Mouse (Mus musculus): ENCODE results near the gene Pbld2. TPM values are rescaled to one million over a fixed set of nuclear protein-coding genes. Genes with fewer than 3 reads are reported as not detected.

Gene Pbld2
- total RNA-seq (2021) = 1 to 10 TPM; 2.7 to 3.2 TPM
- long read RNA-seq, experiment 1, partial matches to known transcripts = 0 of 5 reads
- long read RNA-seq, experiment 1, other reads (novel, unspliced or antisense) = 5 of 5 reads
- long read RNA-seq, experiment 2, partial matches to known transcripts = 0 of 2 reads
- long read RNA-seq, experiment 2, other reads (novel, unspliced or antisense) = 2 of 2 reads

- DNase-seq = peak; percentile 97 to 98
- intact Hi-C loops (cut with DNase I) = no loop called here
Measured at GRCm38 (mm10) chr10:63023749-63024579, at the start of gene Pbld2, which contains the start of gene Hnrnph3. Gene Pbld2 (plus strand): TSS chr10:63024315. Gene Hnrnph3 (minus strand): TSS chr10:63024217.

GRCm38 (mm10) chr10:62979667-62980038 is 44.5 kb upstream of the Pbld2 start:
- intact Hi-C loops (cut with DNase I) = no loop called here
- DNase-seq = no peak

GRCm38 (mm10) chr10:62980039-62980954 is 43.8 kb upstream of the Pbld2 start, which contains the start of gene Rufy2:
Gene Rufy2 (plus strand): TSS chr10:62980223.
- intact Hi-C loops (cut with DNase I) = no loop called here
- peak; percentile 74 to 76 for DNase-seq

GRCm38 (mm10) chr10:62984072-62984471 is 40.0 kb upstream of the Pbld2 start:
- intact Hi-C loops (cut with DNase I) = no loop called here
- no peak for DNase-seq

- no peak for DNase-seq
- intact Hi-C loops (cut with DNase I) = no loop called here
Measured at GRCm38 (mm10) chr10:62984495-62984894, 39.6 kb upstream of the Pbld2 start.

- DNase-seq = no peak
- intact Hi-C loops (cut with DNase I) = no loop called here
Measured at GRCm38 (mm10) chr10:62987341-62987740, 36.8 kb upstream of the Pbld2 start.

- no peak for DNase-seq
- intact Hi-C loops (cut with DNase I) = no loop called here
Measured at GRCm38 (mm10) chr10:62990636-62991035, 33.5 kb upstream of the Pbld2 start.

- intact Hi-C loops (cut with DNase I) = no loop called here
- no peak for DNase-seq
Measured at GRCm38 (mm10) chr10:62993991-62994390, 30.1 kb upstream of the Pbld2 start.

- DNase-seq = no peak
- intact Hi-C loops (cut with DNase I) = loop anchor here (10.0 kb wide), 1 partner anchor 246 kb away; no protein-coding TSS in a partner anchor
Measured at GRCm38 (mm10) chr10:63000584-63000983, 23.5 kb upstream of the Pbld2 start.

GRCm38 (mm10) chr10:63003252-63003651 is 20.9 kb upstream of the Pbld2 start:
- intact Hi-C loops (cut with DNase I) = loop anchor here (10.0 kb wide), 1 partner anchor 248 kb away; no protein-coding TSS in a partner anchor
- peak in 1 of 2 experiments; percentile 6 for DNase-seq

GRCm38 (mm10) chr10:63004556-63004955 is 19.6 kb upstream of the Pbld2 start:
- DNase-seq = no peak
- intact Hi-C loops (cut with DNase I) = loop anchor here (10.0 kb wide), 1 partner anchor 250 kb away; no protein-coding TSS in a partner anchor

GRCm38 (mm10) chr10:63008193-63008592 is 15.9 kb upstream of the Pbld2 start:
- no peak for DNase-seq
- intact Hi-C loops (cut with DNase I) = loop anchor here (10.0 kb wide), 1 partner anchor 253 kb away; no protein-coding TSS in a partner anchor

- intact Hi-C loops (cut with DNase I) = no loop called here
- DNase-seq = no peak
Measured at GRCm38 (mm10) chr10:63010268-63010667, 13.8 kb upstream of the Pbld2 start.

GRCm38 (mm10) chr10:63011556-63011955 is 12.6 kb upstream of the Pbld2 start:
- intact Hi-C loops (cut with DNase I) = no loop called here
- no peak for DNase-seq

GRCm38 (mm10) chr10:63013476-63013875 is 10.6 kb upstream of the Pbld2 start:
- no peak for DNase-seq
- intact Hi-C loops (cut with DNase I) = no loop called here

- intact Hi-C loops (cut with DNase I) = no loop called here
- DNase-seq = no peak
Measured at GRCm38 (mm10) chr10:63014168-63014567, 9.9 kb upstream of the Pbld2 start.

- intact Hi-C loops (cut with DNase I) = no loop called here
- no peak for DNase-seq
Measured at GRCm38 (mm10) chr10:63019304-63019703, 4.8 kb upstream of the Pbld2 start.

- DNase-seq = no peak
- intact Hi-C loops (cut with DNase I) = no loop called here
Measured at GRCm38 (mm10) chr10:63021702-63022101, 2.4 kb upstream of the Pbld2 start.

- intact Hi-C loops (cut with DNase I) = no loop called here
- DNase-seq = no peak
Measured at GRCm38 (mm10) chr10:63022541-63023120, 1.5 kb upstream of the Pbld2 start.

- intact Hi-C loops (cut with DNase I) = no loop called here
- DNase-seq = peak; percentile 59 to 62
Measured at GRCm38 (mm10) chr10:63023121-63023748, 880 bp upstream of the Pbld2 start.

All from gastrocnemius, postnatal 36 days (tissue).